ENCODE assay signal across 8 mouse cellular contexts in genomic region chr9:59750267-59751065, GRCm38 (mm10). TPM values are rescaled to one million over a fixed set of nuclear protein-coding genes. Genes with fewer than 3 reads are reported as not detected.
A peak's percentile ranks its signal among the peaks of the same experiment; 100 is the strongest.
DNase-seq lines count a peak whose midpoint lies in the region; ATAC-seq and TF ChIP-seq lines count a peak whose summit lies in the region.

Gene Senp8, minus strand, starts transcription at chr9:59750710.
Gene Myo9a, plus strand, starts transcription at chr9:59750896.

- H3K4me2 ChIP-seq in kidney, embryonic 14.5 days (replicated peaks; ENCODE audit: low read depth, low read length): peak within 1 kb of the TSS; percentile 77
- H3K4me2 ChIP-seq in limb, embryonic 15.5 days: peak within 1 kb of the TSS; percentile 58

- peaks cover 11% of the 10 kb centered on the region for H3K4me1 ChIP-seq in bone marrow macrophage, adult 2 months (ENCODE audit: control insufficient read depth, insufficient read depth, low read length)
- H3K4me1 ChIP-seq in embryonic fibroblast, embryonic 13.5 days (ENCODE audit: control insufficient read depth, insufficient read depth, low read length): no peaks in the 10 kb centered on the region
- H3K4me1 ChIP-seq in kidney, embryonic 14.5 days (ENCODE audit: control insufficient read depth, insufficient read depth, low read length): peaks cover 18% of the 10 kb centered on the region
- peaks cover 11% of the 10 kb centered on the region; the same call in 1 of the 2 replicates for H3K4me1 ChIP-seq in limb, embryonic 15.5 days

- H3K9ac ChIP-seq in kidney, embryonic 14.5 days (ENCODE audit: low read depth, low read length): peak within 1 kb of the TSS; percentile 84
- peak within 1 kb of the TSS; percentile 66 for H3K9ac ChIP-seq in limb, embryonic 15.5 days

- peak within 1 kb of the TSS; percentile 91 for H3K27ac ChIP-seq in bone marrow macrophage, adult 2 months (ENCODE audit: insufficient read depth, low read depth, low read length)
- H3K27ac ChIP-seq in embryonic fibroblast, embryonic 13.5 days (ENCODE audit: insufficient read depth, low read length): peak within 1 kb of the TSS; percentile 90
- H3K27ac ChIP-seq in kidney, embryonic 14.5 days (ENCODE audit: low read depth, low read length): peak within 1 kb of the TSS; percentile 91
- H3K27ac ChIP-seq in limb, embryonic 15.5 days: peak within 1 kb of the TSS; percentile 96

- H3K27me3 ChIP-seq in kidney, embryonic 14.5 days (ENCODE audit: control insufficient read depth, insufficient read depth, low read length): no peaks in the 10 kb centered on the region
- no peaks in the 10 kb centered on the region for H3K27me3 ChIP-seq in limb, embryonic 15.5 days

- under 1% methylated on average over 51 of the region's 59 CpGs for WGBS in kidney, embryonic 14.5 days
- under 1% methylated on average over 59 of the region's 59 CpGs for WGBS in limb, embryonic 15.5 days

- TF ChIP-seq CTCF in bone marrow macrophage, adult 2 months (IDR thresholded peaks at IDR 0.05; ENCODE audit: low read depth, low read length): no peak
- no peak for TF ChIP-seq CTCF in embryonic fibroblast, embryonic 13.5 days (IDR thresholded peaks at IDR 0.05; ENCODE audit: borderline replicate concordance, insufficient read depth, low read length)

- peak; percentile 95 for ATAC-seq in kidney, embryonic 14.5 days (ENCODE audit: low FRiP score, low TSS enrichment)
- peak; percentile 96 for ATAC-seq in limb, embryonic 15.5 days (ENCODE audit: insufficient number of reproducible peaks, low FRiP score, low TSS enrichment, low read depth)

- DNase-seq in A20 (ENCODE audit: low read depth, low spot score): peak; percentile 99
- DNase-seq in heart, adult 9 months (ENCODE audit: low spot score in 2 of 2): peak; percentile 99
- peak; percentile 98 to 100 for DNase-seq in monocyte, adult 2 months (ENCODE audit: low read depth in 1 of 2, low spot score in 2 of 2)
- peak; percentile 98 to 99 for DNase-seq in spleen, postnatal 36 days (ENCODE audit: low spot score in 2 of 2)

- peak; percentile 67; the same call in 1 of the 2 replicates for TF ChIP-seq POLR2A in bone marrow macrophage, adult 2 months (IDR thresholded peaks at IDR 0.05; ENCODE audit: borderline replicate concordance, low read depth, low read length)
- TF ChIP-seq POLR2A in embryonic fibroblast, embryonic 13.5 days (IDR thresholded peaks at IDR 0.05; ENCODE audit: low read depth, low read length): peak; percentile 90

- no peaks in the 10 kb centered on the region for H3K9me3 ChIP-seq in kidney, embryonic 14.5 days (ENCODE audit: control insufficient read depth, low read length)
- no peaks in the 10 kb centered on the region for H3K9me3 ChIP-seq in limb, embryonic 15.5 days

- no peaks in the 10 kb centered on the region for H3K36me3 ChIP-seq in kidney, embryonic 14.5 days (ENCODE audit: control insufficient read depth, insufficient read depth, low read length)
- no peaks in the 10 kb centered on the region for H3K36me3 ChIP-seq in limb, embryonic 15.5 days

- peak within 1 kb of the TSS; percentile 88 for H3K4me3 ChIP-seq in bone marrow macrophage, adult 2 months (ENCODE audit: insufficient read depth, low read length)
- H3K4me3 ChIP-seq in embryonic fibroblast, embryonic 13.5 days (ENCODE audit: insufficient read depth, low read length): peak within 1 kb of the TSS; percentile 91
- H3K4me3 ChIP-seq in kidney, embryonic 14.5 days (ENCODE audit: low read length): peak within 1 kb of the TSS; percentile 88
- peak within 1 kb of the TSS; percentile 77 for H3K4me3 ChIP-seq in limb, embryonic 15.5 days

RNA-seq across cellular contexts. Expression of gene Senp8, which starts in this region (rescaled TPM):
- polyA plus RNA-seq in bone marrow macrophage, adult 2 months (2012; ENCODE audit: insufficient read depth, insufficient read length, missing spikeins): 6.4 and 7.9 TPM in 2 replicates
- polyA plus RNA-seq in embryonic fibroblast, embryonic 13.5 days (2011; ENCODE audit: insufficient read length, low read depth, missing spikeins): 11.9 and 12.1 TPM in 2 replicates
- polyA plus RNA-seq in kidney, embryonic 14.5 days (2014; fragmentation: Nextera tagmentation; extraction: Ambion mirVana): 12.6 and 13.9 TPM in 2 replicates
- 9.2 and 9.9 TPM in 2 replicates for polyA plus RNA-seq in limb, embryonic 15.5 days (2015; fragmentation: Nextera tagmentation; extraction: Ambion mirVana)

RNA-seq across cellular contexts. Expression of gene Myo9a, which starts in this region (rescaled TPM):
- 10.2 and 13.1 TPM in 2 replicates for polyA plus RNA-seq in bone marrow macrophage, adult 2 months (2012; ENCODE audit: insufficient read depth, insufficient read length, missing spikeins)
- polyA plus RNA-seq in embryonic fibroblast, embryonic 13.5 days (2011; ENCODE audit: insufficient read length, low read depth, missing spikeins): 38.4 and 38.7 TPM in 2 replicates
- polyA plus RNA-seq in kidney, embryonic 14.5 days (2014; fragmentation: Nextera tagmentation; extraction: Ambion mirVana): 16.4 and 20.4 TPM in 2 replicates
- 12.8 and 15.9 TPM in 2 replicates for polyA plus RNA-seq in limb, embryonic 15.5 days (2015; fragmentation: Nextera tagmentation; extraction: Ambion mirVana)

Comparison
In these comparisons a context has a peak if more than half of its experiments do, and no peak if none do; other contexts are left out.
1. Peak in every context shown above with its lines: DNase-seq, ATAC-seq, H3K4me3 ChIP-seq and H3K27ac ChIP-seq.